Mouse (Mus musculus): ENCODE results near the gene Cyb561d2. TPM values are rescaled to one million over a fixed set of nuclear protein-coding genes. Genes with fewer than 3 reads are reported as not detected.
"Not testable (repeated sequence)": the region's sequence is repeated elsewhere in the genome, so short reads cannot be mapped to it uniquely, and the experiment has no call there.

Cyb561d2 gene
- polyA plus RNA-seq, 1 experiment from 2014 or later = 24.5 TPM

- Histone ChIP-seq H3K27me3 (ENCODE audit: insufficient read depth, poor library complexity, severe bottlenecking) (no peaks in the 10 kb centered on the region), H3K4me3 (no peak overlapping the region), H3K36me3 (peaks cover 21% of the 10 kb centered on the region), H3K9me3 (no peaks in the 10 kb centered on the region), H3K4me1 (peaks cover 67% of the 10 kb centered on the region), H3K27ac (0 out of 2 replicates have a peak overlapping the region, but pooled peaks have one; percentile 25)
- no peak for DNase-seq (ENCODE audit: low spot score)
- WGBS = 90% methylated on average over 14 of the region's 14 CpGs
These were observed 37.3 kb upstream of the Cyb561d2 start for GRCm38 (mm10) chr9:107579023-107579900.

DNA sequence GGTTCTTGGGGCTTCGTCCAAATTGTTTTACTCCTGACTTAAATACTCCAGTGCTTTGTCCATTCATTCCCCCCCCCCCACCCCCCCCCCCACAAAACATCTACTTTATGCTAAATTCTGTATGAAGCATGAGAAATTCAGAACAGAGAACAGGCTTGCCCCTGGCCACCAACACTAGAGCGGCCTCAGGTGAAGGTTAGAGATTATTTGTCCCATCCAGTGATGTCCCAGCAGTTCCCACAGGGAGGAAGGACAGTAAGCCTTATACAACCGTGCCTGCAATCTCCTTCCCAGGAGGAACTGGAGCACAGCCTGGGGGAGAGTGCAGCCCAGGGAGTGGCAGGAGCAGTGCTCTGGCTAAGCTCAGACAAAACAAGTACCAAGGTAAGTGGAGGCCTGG, 36.6 kb upstream of the Cyb561d2 start, which contains the start of gene Naa80:
Naa80 (plus strand) TSS at position 301 of the 400 bp plus-strand sequence.
- H3K4me3 ChIP-seq = no peak within 1 kb of the TSS; the same call in 1 of the 2 replicates
- H3K9me3 ChIP-seq = no peaks in the 10 kb centered on the region
- 69% methylated on average over 3 of the region's 3 CpGs for WGBS
- no peaks in the 10 kb centered on the region for H3K27me3 ChIP-seq (ENCODE audit: insufficient read depth, poor library complexity, severe bottlenecking)
- H3K27ac ChIP-seq = 0 out of 2 replicates have a peak within 1 kb of the TSS, but pooled peaks have one; percentile 25
- DNase-seq (ENCODE audit: low spot score) = no peak
- peaks cover 67% of the 10 kb centered on the region for H3K4me1 ChIP-seq
- peaks cover 22% of the 10 kb centered on the region for H3K36me3 ChIP-seq

GRCm38 (mm10) chr9:107577871-107578270, 35.9 kb upstream of the Cyb561d2 start:
- H3K36me3 ChIP-seq = peaks cover 21% of the 10 kb centered on the region
- DNase-seq (ENCODE audit: low spot score) = no peak
- no peaks in the 10 kb centered on the region for H3K9me3 ChIP-seq
- H3K4me3 ChIP-seq = no peak overlapping the region
- peaks cover 63% of the 10 kb centered on the region for H3K4me1 ChIP-seq
- no peaks in the 10 kb centered on the region for H3K27me3 ChIP-seq (ENCODE audit: insufficient read depth, poor library complexity, severe bottlenecking)
- WGBS = 88% methylated on average over 10 of the region's 10 CpGs
- no peak overlapping the region for H3K27ac ChIP-seq

- H3K27ac ChIP-seq = peak within 1 kb of the TSS; percentile 8
- H3K4me3 ChIP-seq = peak within 1 kb of the TSS; percentile 54
- no peaks in the 10 kb centered on the region for H3K27me3 ChIP-seq (ENCODE audit: insufficient read depth, poor library complexity, severe bottlenecking)
- DNase-seq (ENCODE audit: low spot score) = peak; percentile 95
- peaks cover 31% of the 10 kb centered on the region for H3K36me3 ChIP-seq
- peaks cover 58% of the 10 kb centered on the region for H3K4me1 ChIP-seq
- 24% methylated on average over 16 of the region's 16 CpGs for WGBS
- H3K9me3 ChIP-seq = no peaks in the 10 kb centered on the region
These were observed 34.5 kb upstream of the Cyb561d2 start, which contains the start of gene Hyal1 for GRCm38 (mm10) chr9:107576357-107577107. Gene Hyal1, plus strand, starts transcription at chr9:107576927.

- Histone ChIP-seq H3K27me3 (ENCODE audit: insufficient read depth, poor library complexity, severe bottlenecking) (no peaks in the 10 kb centered on the region), H3K36me3 (peaks cover 38% of the 10 kb centered on the region), H3K4me1 (peaks cover 59% of the 10 kb centered on the region), H3K4me3 (no peak overlapping the region; the same call in 1 of the 2 replicates), H3K27ac (peak overlapping the region; percentile 8), H3K9me3 (no peaks in the 10 kb centered on the region)
- 86% methylated on average over 14 of the region's 14 CpGs for WGBS
- DNase-seq (ENCODE audit: low spot score) = no peak
These were observed 33.8 kb upstream of the Cyb561d2 start for GRCm38 (mm10) chr9:107575579-107576356.

DNA sequence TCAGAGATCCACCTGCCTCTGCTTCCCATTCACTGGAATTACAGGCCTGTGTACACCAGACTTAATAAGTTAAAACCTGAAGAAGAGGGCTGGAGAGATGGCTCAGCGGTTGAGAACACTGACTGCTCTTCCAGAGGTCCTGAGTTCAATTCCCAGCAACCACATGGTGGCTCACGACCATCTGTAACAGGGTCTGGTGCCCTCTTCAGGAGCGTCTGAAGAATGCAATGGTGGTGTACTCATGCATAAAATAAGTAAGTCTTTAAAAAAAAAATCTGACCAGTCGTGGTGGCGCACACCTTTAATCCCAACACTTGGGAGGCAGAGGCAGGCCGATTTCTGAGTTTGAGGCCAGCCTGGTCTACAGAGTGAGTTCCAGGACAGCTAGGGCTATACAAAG, 31.8 kb upstream of the Cyb561d2 start:
- not testable (repeated sequence) for H3K27ac ChIP-seq; DNase-seq (ENCODE audit: low spot score); H3K9me3 ChIP-seq; H3K4me3 ChIP-seq; H3K27me3 ChIP-seq (ENCODE audit: insufficient read depth, poor library complexity, severe bottlenecking)
- peaks cover 61% of the 10 kb centered on the region for H3K4me1 ChIP-seq
- peaks cover 44% of the 10 kb centered on the region for H3K36me3 ChIP-seq
- 79% methylated on average over 6 of the region's 6 CpGs for WGBS

DNA sequence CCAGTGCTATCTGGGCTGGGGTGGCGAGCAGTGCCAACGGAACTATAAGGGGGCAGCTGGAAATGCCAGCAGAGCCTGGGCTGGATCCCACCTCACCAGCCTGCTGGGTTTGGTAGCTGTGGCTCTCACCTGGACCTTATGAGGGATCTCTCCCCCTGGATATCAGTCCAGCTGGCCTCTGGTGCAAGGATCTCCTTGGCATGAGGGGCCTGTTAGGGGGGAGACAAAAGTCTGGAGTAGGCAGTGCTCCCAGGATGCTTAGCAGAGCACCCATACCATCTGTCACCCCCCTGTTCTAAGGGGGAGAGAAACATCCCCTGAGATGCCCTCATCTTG, 30.3 kb upstream of the Cyb561d2 start:
- Histone ChIP-seq H3K36me3 (peaks cover 44% of the 10 kb centered on the region), H3K27ac (no peak overlapping the region), H3K9me3 (no peaks in the 10 kb centered on the region), H3K27me3 (ENCODE audit: insufficient read depth, poor library complexity, severe bottlenecking) (no peaks in the 10 kb centered on the region), H3K4me3 (no peak overlapping the region), H3K4me1 (peaks cover 60% of the 10 kb centered on the region)
- no peak for DNase-seq (ENCODE audit: low spot score)
- WGBS = 98% methylated on average over 2 of the region's 2 CpGs

GRCm38 (mm10) chr9:107571534-107572326, 29.7 kb upstream of the Cyb561d2 start:
- Histone ChIP-seq H3K36me3 (peaks cover 44% of the 10 kb centered on the region), H3K27me3 (ENCODE audit: insufficient read depth, poor library complexity, severe bottlenecking) (no peaks in the 10 kb centered on the region), H3K4me3 (peak overlapping the region; percentile 81), H3K4me1 (peaks cover 60% of the 10 kb centered on the region), H3K27ac (peak overlapping the region; percentile 97; the same call in 1 of the 2 replicates), H3K9me3 (no peaks in the 10 kb centered on the region)
- WGBS = 88% methylated on average over 22 of the region's 22 CpGs
- DNase-seq (ENCODE audit: low spot score) = no peak

DNA sequence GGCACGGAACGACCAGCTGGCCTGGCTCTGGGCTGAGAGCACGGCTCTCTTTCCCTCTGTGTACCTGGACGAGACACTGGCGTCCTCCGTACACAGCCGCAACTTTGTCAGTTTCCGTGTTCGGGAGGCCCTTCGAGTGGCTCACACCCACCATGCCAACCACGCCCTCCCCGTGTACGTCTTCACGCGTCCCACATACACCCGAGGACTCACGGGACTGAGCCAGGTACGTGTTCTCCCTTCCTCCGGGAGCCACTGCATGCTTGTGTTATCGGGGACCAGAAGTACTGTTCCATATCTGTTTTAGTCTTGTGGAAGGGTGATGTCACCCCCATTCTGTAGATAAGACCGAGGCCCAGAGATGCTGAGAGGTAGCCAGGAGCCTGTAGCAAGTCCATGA, 28.9 kb upstream of the Cyb561d2 start:
- Histone ChIP-seq H3K4me1 (peaks cover 62% of the 10 kb centered on the region), H3K9me3 (no peaks in the 10 kb centered on the region), H3K27ac (peak overlapping the region; percentile 97; the same call in 1 of the 2 replicates), H3K4me3 (peak overlapping the region; percentile 81), H3K27me3 (ENCODE audit: insufficient read depth, poor library complexity, severe bottlenecking) (no peaks in the 10 kb centered on the region), H3K36me3 (peaks cover 44% of the 10 kb centered on the region)
- peak; percentile 84 for DNase-seq (ENCODE audit: low spot score)
- 60% methylated on average over 21 of the region's 21 CpGs for WGBS

DNA sequence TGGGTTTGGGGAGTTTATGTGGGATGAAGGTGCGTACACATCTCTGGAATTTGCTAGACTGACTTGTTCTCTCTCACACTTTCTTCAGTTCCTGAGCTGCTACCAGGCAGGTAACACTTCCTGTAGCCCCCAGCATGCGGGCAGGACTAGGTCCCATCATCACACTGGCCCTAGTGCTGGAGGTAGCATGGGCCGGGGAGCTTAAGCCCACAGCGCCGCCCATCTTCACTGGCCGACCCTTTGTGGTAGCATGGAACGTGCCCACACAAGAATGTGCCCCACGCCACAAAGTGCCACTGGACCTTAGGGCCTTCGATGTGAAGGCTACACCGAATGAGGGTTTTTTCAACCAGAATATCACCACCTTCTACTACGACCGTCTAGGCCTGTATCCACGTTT, 28.0 kb upstream of the Cyb561d2 start:
- Histone ChIP-seq H3K4me1 (peaks cover 64% of the 10 kb centered on the region), H3K9me3 (no peaks in the 10 kb centered on the region), H3K36me3 (peaks cover 51% of the 10 kb centered on the region), H3K27me3 (ENCODE audit: insufficient read depth, poor library complexity, severe bottlenecking) (no peaks in the 10 kb centered on the region), H3K4me3 (peak overlapping the region; percentile 81), H3K27ac (peak overlapping the region; percentile 97)
- WGBS = 53% methylated on average over 13 of the region's 13 CpGs
- no peak for DNase-seq (ENCODE audit: low spot score)

- Histone ChIP-seq H3K4me3 (peak overlapping the region; percentile 81), H3K9me3 (no peaks in the 10 kb centered on the region), H3K4me1 (peaks cover 66% of the 10 kb centered on the region), H3K27me3 (ENCODE audit: insufficient read depth, poor library complexity, severe bottlenecking) (no peaks in the 10 kb centered on the region), H3K27ac (peak overlapping the region; percentile 97), H3K36me3 (peaks cover 51% of the 10 kb centered on the region)
- DNase-seq (ENCODE audit: low spot score) = no peak
- WGBS = under 1% methylated on average over 23 of the region's 23 CpGs
These were observed 27.3 kb upstream of the Cyb561d2 start for GRCm38 (mm10) chr9:107569270-107569669.

All from heart, embryonic 10.5 days (tissue).